Mouse (Mus musculus) liver, embryonic 14.5 days (tissue): ENCODE measurements around the gene Srcin1.

Experiments
- CTCF ChIP-seq: IDR thresholded peaks from 2 replicates; pipeline ENCODE4 v1.5.1; 2016; ENCODE audit warnings: antibody characterized with exemption, low read depth, control low read depth
- EP300 ChIP-seq: IDR thresholded peaks from 2 replicates; pipeline ENCODE4 v1.6.1; 2016; ENCODE audit warnings: antibody characterized with exemption, low read depth

- no peak for TF ChIP-seq CTCF
- TF ChIP-seq EP300, result no peak
Observed at GRCm38 (mm10) chr11:97502846-97503245, 73.1 kb downstream of the Srcin1 start.
